Mouse (Mus musculus): ENCODE data around the gene Rusc2. TPM values are rescaled to one million over a fixed set of nuclear protein-coding genes. Genes with fewer than 3 reads are reported as not detected.

The Rusc2 gene
- polyA plus RNA-seq, 1 experiment: 92.8 TPM

DNA sequence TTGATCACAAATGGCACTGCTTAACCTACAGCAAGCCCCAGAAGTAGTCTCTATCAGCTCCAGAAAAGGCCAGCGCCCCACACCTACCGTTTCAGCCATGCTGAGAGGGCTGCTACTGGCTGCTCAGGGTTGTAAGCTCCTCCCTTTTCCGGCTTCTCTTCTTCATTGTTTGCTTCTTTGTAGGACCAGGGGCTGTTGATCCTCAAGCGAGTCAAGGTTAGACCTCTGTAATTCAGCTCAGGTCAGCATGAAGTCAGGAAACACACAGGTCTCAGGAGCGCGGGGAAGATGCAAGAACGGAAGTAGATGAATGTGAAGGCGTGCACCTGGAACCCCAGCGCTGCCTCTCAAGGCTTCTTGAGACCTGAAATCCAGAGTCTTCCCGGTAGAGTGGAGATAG is 22.9 kb downstream of the Rusc2 start:
- Histone ChIP-seq H3K4me3 (replicated peaks; ENCODE audit: extremely low read depth, low read depth, low read length) (no peak overlapping the region), H3K4me1 (ENCODE audit: control insufficient read depth, insufficient read depth, low read length) (peaks cover 25% of the 10 kb centered on the region)
- WGBS: 85% methylated on average over 10 of the region's 10 CpGs
- no peak for DNase-seq
- no peak for TF ChIP-seq POLR2A (IDR thresholded peaks at IDR 0.05; ENCODE audit: borderline replicate concordance, extremely low read depth, low read depth, low read length)
- no peak for TF ChIP-seq CTCF (IDR thresholded peaks at IDR 0.05; ENCODE audit: insufficient read depth, low read length)

DNA sequence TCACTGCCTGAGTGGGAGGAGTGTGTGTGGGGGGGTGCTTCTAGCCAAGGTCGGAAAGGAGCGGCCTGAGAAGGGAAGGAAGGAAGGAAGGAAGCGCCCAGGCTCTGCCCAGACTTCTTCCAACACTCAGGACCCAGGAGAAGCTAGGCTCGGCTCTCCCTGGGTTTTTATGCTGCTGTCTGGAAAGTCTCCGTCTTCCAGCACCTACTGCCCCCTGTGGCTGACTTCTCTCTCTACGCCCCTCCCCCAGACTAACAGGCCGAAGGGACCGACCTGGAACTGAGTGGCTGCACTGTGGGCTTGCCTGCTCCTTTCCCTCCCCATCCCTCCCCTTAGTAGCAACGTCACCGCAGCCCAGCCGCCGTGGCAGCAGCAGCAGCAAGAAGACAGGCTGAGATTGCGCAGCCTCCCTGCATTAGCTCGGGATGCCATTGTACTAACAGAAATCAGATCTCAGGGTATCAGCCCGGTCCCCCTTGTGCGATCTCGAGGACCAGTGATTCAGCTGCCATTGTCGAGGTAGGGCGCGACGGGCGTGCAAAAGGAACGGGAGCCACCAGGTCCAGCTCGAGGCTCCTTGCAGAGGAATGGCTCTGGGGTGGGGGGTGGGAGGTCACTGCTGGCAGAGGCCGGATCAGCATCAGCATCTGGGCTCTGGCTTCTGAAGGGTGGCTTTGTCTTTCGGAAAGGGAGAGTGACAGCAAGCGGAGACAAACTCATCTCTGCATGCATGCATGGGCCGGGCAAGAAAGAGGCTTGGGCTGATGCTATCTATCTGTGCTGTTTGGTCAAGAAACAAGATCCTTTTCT is 24.6 kb downstream of the Rusc2 start:
- DNase-seq: peak; percentile 71
- 6% methylated on average over 28 of the region's 28 CpGs for WGBS
- peak overlapping the region; percentile 59 for H3K4me3 ChIP-seq (replicated peaks; ENCODE audit: extremely low read depth, low read depth, low read length)
- peak; percentile 58 for TF ChIP-seq CTCF (IDR thresholded peaks at IDR 0.05; ENCODE audit: insufficient read depth, low read length)
- peak; percentile 76; the same call in 1 of the 2 replicates for TF ChIP-seq POLR2A (IDR thresholded peaks at IDR 0.05; ENCODE audit: borderline replicate concordance, extremely low read depth, low read depth, low read length)
- peaks cover 13% of the 10 kb centered on the region for H3K4me1 ChIP-seq (ENCODE audit: control insufficient read depth, insufficient read depth, low read length)

DNA sequence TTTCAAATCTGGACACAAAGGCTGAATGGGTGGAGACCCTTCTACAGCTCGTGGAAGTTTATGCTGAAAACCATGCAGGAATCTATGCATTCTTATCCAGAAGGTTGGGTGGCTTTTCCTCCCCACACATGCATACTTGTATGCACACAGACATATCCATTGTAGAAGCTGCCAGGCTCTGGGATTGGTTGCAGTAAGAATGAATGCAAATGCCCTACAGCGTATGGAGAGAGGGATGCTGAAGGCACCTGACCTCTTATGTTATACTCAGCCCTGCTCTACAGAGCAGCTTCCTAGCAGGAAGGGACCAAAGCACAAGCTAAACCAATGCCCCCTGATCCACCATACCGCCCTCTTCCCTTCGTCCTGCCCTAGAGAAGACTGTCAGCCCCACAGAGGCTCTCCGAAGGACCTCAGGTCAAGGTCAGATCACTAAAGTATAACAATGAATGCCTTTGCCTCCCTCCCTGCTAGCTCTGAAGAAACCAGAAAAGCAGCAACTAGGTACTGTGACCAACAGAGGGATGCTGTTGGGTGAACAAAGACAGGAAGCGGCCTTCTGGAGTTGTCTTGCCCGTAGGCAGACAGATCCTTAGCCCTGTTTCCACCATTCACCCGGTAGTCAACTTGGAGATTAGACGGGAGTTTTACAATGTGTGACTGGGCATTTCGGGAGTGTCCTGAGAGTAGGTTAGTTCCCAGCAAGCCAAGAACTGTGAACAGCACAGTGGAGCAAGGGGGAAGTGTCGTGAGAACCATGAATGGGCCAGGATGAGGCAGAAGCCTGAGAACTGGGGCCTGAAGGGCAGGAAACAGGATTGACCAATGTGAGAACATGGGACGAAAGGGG is 25.5 kb downstream of the Rusc2 start:
- TF ChIP-seq CTCF (IDR thresholded peaks at IDR 0.05; ENCODE audit: insufficient read depth, low read length): no peak
- no peak for TF ChIP-seq POLR2A (IDR thresholded peaks at IDR 0.05; ENCODE audit: borderline replicate concordance, extremely low read depth, low read depth, low read length)
- no peak for DNase-seq
- 38% methylated on average over 12 of the region's 12 CpGs for WGBS
- Histone ChIP-seq H3K4me1 (ENCODE audit: control insufficient read depth, insufficient read depth, low read length) (peaks cover 12% of the 10 kb centered on the region), H3K4me3 (replicated peaks; ENCODE audit: extremely low read depth, low read depth, low read length) (peak overlapping the region; percentile 50)

DNA sequence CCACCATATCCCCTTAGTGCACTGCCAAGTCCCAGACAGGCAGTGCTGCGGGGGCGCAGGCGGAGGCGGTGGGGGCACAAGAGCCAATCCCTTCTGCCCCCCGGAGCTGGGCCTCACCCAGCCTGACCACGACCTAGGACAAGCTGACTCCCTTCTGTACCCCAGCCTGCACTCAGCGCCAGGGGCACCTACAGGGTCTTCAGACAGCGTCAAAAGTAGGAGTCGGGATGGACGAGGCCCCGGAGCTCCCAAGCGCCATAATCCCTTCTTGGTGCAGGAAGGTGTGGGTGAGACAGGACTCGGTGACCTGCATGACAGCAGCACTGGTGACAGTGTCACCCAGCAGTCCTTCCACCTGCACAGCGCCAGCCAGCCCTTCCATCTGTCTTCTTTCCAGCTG is 33.0 kb downstream of the Rusc2 start:
- 90% methylated on average over 14 of the region's 14 CpGs for WGBS
- Histone ChIP-seq H3K4me1 (ENCODE audit: control insufficient read depth, insufficient read depth, low read length) (peaks cover 11% of the 10 kb centered on the region), H3K4me3 (replicated peaks; ENCODE audit: extremely low read depth, low read depth, low read length) (no peak overlapping the region)
- DNase-seq: peak; percentile 5
- TF ChIP-seq CTCF (IDR thresholded peaks at IDR 0.05; ENCODE audit: insufficient read depth, low read length): no peak
- no peak for TF ChIP-seq POLR2A (IDR thresholded peaks at IDR 0.05; ENCODE audit: borderline replicate concordance, extremely low read depth, low read depth, low read length)

DNA sequence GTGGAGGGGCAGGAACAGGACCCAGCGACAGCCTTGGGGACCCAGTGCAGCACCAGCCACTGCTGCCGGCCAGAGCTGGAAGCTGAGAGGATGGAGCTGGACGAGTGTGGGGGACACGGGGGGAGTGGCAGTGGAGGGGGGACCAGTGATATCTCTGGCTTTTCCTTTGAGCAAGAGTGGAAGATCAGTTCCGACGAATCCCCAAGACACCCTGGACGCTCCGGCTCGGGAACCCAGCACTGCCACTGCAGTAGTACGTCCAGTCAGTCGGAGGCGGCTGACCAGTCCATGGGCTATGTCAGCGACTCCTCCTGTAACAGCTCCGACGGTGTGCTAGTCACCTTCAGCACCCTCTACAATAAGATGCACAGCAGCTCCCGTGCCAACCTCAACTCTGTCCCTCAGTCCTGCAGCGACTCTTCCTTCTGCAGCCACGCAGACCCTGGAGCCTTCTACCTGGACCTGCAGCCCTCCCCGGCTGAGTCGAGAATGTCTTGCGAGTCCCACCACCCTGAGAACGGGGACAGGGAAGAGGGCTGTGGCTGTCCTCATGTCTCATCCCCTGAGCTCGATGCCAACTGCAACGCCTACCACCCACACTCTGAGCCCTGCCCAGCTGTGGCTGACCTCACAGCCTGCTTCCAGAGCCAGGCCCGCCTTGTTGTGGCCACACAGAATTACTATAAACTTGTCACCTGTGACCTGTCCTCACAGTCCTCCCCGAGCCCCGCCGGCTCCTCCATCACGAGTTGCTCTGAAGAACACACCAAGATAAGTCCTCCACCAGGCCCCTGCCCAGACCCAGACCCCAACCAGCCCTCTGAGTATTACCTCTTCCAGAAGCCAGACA is 33.7 kb downstream of the Rusc2 start:
- no peak for TF ChIP-seq POLR2A (IDR thresholded peaks at IDR 0.05; ENCODE audit: borderline replicate concordance, extremely low read depth, low read depth, low read length)
- no peak for TF ChIP-seq CTCF (IDR thresholded peaks at IDR 0.05; ENCODE audit: insufficient read depth, low read length)
- Histone ChIP-seq H3K4me1 (ENCODE audit: control insufficient read depth, insufficient read depth, low read length) (peaks cover 15% of the 10 kb centered on the region), H3K4me3 (replicated peaks; ENCODE audit: extremely low read depth, low read depth, low read length) (no peak overlapping the region)
- peak; percentile 23 for DNase-seq
- 83% methylated on average over 29 of the region's 29 CpGs for WGBS

DNA sequence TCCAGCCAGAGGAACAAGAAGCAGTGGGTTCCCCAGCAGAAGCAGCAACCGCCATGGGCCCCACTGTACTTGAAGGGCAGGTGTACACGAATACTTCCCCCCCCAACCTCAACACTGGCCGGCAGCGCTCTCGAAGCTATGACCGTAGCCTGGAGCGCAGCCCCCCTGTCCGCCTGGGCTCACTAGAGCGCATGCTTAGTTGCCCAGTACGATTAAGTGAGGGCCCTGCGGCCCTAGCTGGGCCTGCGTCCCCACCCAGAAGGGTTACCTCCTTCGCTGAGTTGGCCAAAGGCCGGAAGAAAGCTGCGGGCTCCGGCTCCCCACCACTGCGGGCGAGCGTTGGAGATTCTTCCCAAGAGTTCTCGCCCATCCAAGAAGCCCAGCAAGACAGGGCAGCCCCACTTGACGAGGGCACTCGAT is 34.3 kb downstream of the Rusc2 start:
- peak; percentile 3 for DNase-seq
- WGBS: 93% methylated on average over 22 of the region's 22 CpGs
- Histone ChIP-seq H3K4me1 (ENCODE audit: control insufficient read depth, insufficient read depth, low read length) (peaks cover 15% of the 10 kb centered on the region), H3K4me3 (replicated peaks; ENCODE audit: extremely low read depth, low read depth, low read length) (no peak overlapping the region)
- TF ChIP-seq CTCF (IDR thresholded peaks at IDR 0.05; ENCODE audit: insufficient read depth, low read length) (no peak), POLR2A (IDR thresholded peaks at IDR 0.05; ENCODE audit: borderline replicate concordance, extremely low read depth, low read depth, low read length) (no peak)

DNA sequence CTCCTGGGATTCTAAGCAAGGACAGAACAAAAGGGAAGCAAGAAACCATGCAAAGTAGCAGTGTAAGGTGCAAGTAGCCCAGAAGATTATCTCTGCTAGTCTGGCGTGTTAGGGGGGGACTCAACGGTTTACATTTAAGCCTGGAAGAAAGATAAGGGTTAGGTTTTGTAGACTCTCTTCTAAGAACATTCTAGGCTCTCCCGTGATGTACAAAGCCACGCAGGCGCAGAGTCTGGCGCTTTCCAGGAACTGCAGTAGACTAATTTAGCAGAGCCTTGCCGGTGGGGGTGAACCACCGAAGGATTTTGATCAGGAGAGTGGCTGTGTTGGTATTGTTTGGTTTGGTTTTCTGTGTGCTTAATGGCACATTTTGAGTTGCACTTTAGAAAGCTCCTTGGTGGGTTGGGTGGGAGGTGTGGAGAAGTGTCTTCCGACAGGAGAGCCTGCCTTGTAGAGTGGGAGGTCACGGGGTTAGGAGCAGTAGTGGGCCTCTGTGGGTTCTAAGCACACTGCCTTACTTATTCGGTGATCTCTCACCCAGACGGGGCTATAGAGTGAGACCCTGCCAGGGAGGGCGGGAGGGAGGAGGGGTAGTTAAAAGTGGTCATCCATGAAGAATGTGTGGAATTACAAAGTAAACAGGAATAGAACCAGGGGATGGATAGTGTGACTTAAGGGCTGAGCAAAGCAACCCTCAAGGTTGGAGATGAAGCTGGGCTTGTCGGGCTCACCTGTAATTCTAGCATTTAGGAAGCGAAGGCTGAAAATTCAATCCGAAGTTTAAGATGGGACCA is 35.7 kb downstream of the Rusc2 start:
- WGBS: 61% methylated on average over 16 of the region's 16 CpGs
- no peak overlapping the region for H3K4me3 ChIP-seq (replicated peaks; ENCODE audit: extremely low read depth, low read depth, low read length)
- H3K4me1 ChIP-seq (ENCODE audit: control insufficient read depth, insufficient read depth, low read length): peaks cover 10% of the 10 kb centered on the region
- DNase-seq: peak; percentile 12
- TF ChIP-seq POLR2A (IDR thresholded peaks at IDR 0.05; ENCODE audit: borderline replicate concordance, extremely low read depth, low read depth, low read length) (no peak), CTCF (IDR thresholded peaks at IDR 0.05; ENCODE audit: insufficient read depth, low read length) (no peak)

DNA sequence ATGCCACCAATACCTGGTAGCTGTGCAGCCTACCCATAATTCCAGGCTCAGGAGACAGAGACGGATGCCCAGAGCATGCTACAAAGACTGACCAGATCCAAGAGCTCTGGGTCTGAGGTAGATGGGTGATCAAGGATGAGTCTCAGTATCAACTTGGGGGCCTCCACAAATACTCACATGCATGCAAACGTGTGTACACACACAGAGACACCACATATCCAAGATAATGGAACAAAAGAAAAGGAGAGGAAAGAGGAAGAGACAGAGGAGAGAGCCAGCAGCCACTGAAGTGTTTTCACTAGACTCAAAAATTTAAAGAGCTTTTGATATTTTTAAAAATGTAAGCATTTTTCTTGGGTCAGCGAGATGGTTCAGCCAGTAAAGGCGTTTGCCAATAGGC is 36.7 kb downstream of the Rusc2 start:
- DNase-seq: peak; percentile 6
- H3K4me1 ChIP-seq (ENCODE audit: control insufficient read depth, insufficient read depth, low read length): peaks cover 10% of the 10 kb centered on the region
- no peak for TF ChIP-seq CTCF (IDR thresholded peaks at IDR 0.05; ENCODE audit: insufficient read depth, low read length)
- TF ChIP-seq POLR2A (IDR thresholded peaks at IDR 0.05; ENCODE audit: borderline replicate concordance, extremely low read depth, low read depth, low read length): no peak
- no peak overlapping the region for H3K4me3 ChIP-seq (replicated peaks; ENCODE audit: extremely low read depth, low read depth, low read length)
- whole genome bisulfite sequencing: 46% methylated on average over 4 of the region's 4 CpGs
